Mouse (Mus musculus) adrenal gland, adult 8-10 months (tissue): ENCODE measurements around the gene Socs5. TPM values are rescaled to one million over a fixed set of nuclear protein-coding genes. Genes with fewer than 3 reads are reported as not detected.
A peak's percentile ranks its signal among the peaks of the same experiment; 100 is the strongest.
"Not testable (repeated sequence)": the region's sequence is repeated elsewhere in the genome, so short reads cannot be mapped to it uniquely, and the experiment has no call there.

Experiments
- DNase-seq: peaks from one replicate; pipeline ENCODE4 v3.0.0; 2022
- total RNA-seq, 4 experiments: library from RNA; stranded (reverse); gene quantifications; 2 replicates each; pipeline ENCODE4 v1.2.4; 2022

The Socs5 gene
- total RNA-seq: 100 to 1,000 TPM in 1 of 4 experiments, 10 to 100 TPM in 3; 72.2 to 108 (median 96.0) TPM

GRCm38 (mm10) chr17:87107623-87108221 is at the start of gene Socs5:
Socs5 (plus strand) TSS chr17:87107679.
- peak; percentile 52 for DNase-seq

- no peak for DNase-seq
These were observed 44.8 kb upstream of the Socs5 start for GRCm38 (mm10) chr17:87062639-87063038.

GRCm38 (mm10) chr17:87063461-87063860 is 44.0 kb upstream of the Socs5 start:
- no peak for DNase-seq

- DNase-seq: no peak
These were observed 43.5 kb upstream of the Socs5 start for GRCm38 (mm10) chr17:87063969-87064368.

GRCm38 (mm10) chr17:87068997-87069396 is 38.5 kb upstream of the Socs5 start:
- DNase-seq: no peak

- not testable (repeated sequence) for DNase-seq
These were observed 35.3 kb upstream of the Socs5 start for GRCm38 (mm10) chr17:87072183-87072582.

GRCm38 (mm10) chr17:87072766-87073440 is 34.6 kb upstream of the Socs5 start:
- no peak for DNase-seq

- no peak for DNase-seq
These were observed 34.0 kb upstream of the Socs5 start for GRCm38 (mm10) chr17:87073470-87073869.

GRCm38 (mm10) chr17:87078217-87078616 is 29.3 kb upstream of the Socs5 start:
- not testable (repeated sequence) for DNase-seq

GRCm38 (mm10) chr17:87080724-87081123 is 26.8 kb upstream of the Socs5 start:
- DNase-seq: no peak

GRCm38 (mm10) chr17:87082547-87082946 is 24.9 kb upstream of the Socs5 start:
- no peak for DNase-seq

- no peak for DNase-seq
These were observed 23.8 kb upstream of the Socs5 start for GRCm38 (mm10) chr17:87083671-87084070.

- DNase-seq: peak; percentile 54
These were observed 21.8 kb upstream of the Socs5 start for GRCm38 (mm10) chr17:87085726-87086125.

- DNase-seq: no peak
These were observed 18.2 kb upstream of the Socs5 start for GRCm38 (mm10) chr17:87089296-87089695.

GRCm38 (mm10) chr17:87093061-87093460 is 14.4 kb upstream of the Socs5 start:
- no peak for DNase-seq

GRCm38 (mm10) chr17:87096951-87097350 is 10.5 kb upstream of the Socs5 start:
- DNase-seq: no peak

- DNase-seq: no peak
These were observed 9.9 kb upstream of the Socs5 start for GRCm38 (mm10) chr17:87097576-87097975.

- DNase-seq: no peak
These were observed 6.5 kb upstream of the Socs5 start for GRCm38 (mm10) chr17:87100947-87101346.

GRCm38 (mm10) chr17:87102636-87103035 is 4.8 kb upstream of the Socs5 start:
- DNase-seq: peak; percentile 86

- no peak for DNase-seq
These were observed 4.4 kb upstream of the Socs5 start for GRCm38 (mm10) chr17:87103060-87103459.

- DNase-seq: no peak
These were observed 3.2 kb upstream of the Socs5 start for GRCm38 (mm10) chr17:87104276-87104675.

- DNase-seq: no peak
These were observed 1.5 kb upstream of the Socs5 start for GRCm38 (mm10) chr17:87105941-87106340.

- DNase-seq: peak; percentile 98
These were observed 572 bp upstream of the Socs5 start for GRCm38 (mm10) chr17:87106691-87107523.
